Mouse (Mus musculus): ENCODE measurements around the gene Ing4.

GRCm38 (mm10) chr6:125009181-125010073 lies 30.1 kb upstream of the Ing4 start:
- TF ChIP-seq CTCF (IDR thresholded peaks at IDR 0.05; ENCODE audit: low read depth, low read length) (no peak), GATA1 (IDR thresholded peaks at IDR 0.05; ENCODE audit: borderline replicate concordance, low read length) (no peak)

Measured in G1E (cell line).